Mouse (Mus musculus): ENCODE data around the gene Sox5. TPM values are rescaled to one million over a fixed set of nuclear protein-coding genes. Genes with fewer than 3 reads are reported as not detected.
A peak's percentile ranks its signal among the peaks of the same experiment; 100 is the strongest.

Gene Sox5
- polyA plus RNA-seq (2015; fragmentation: Nextera tagmentation; extraction: Ambion mirVana), result 25.8 and 28.6 TPM in 2 replicates

DNA sequence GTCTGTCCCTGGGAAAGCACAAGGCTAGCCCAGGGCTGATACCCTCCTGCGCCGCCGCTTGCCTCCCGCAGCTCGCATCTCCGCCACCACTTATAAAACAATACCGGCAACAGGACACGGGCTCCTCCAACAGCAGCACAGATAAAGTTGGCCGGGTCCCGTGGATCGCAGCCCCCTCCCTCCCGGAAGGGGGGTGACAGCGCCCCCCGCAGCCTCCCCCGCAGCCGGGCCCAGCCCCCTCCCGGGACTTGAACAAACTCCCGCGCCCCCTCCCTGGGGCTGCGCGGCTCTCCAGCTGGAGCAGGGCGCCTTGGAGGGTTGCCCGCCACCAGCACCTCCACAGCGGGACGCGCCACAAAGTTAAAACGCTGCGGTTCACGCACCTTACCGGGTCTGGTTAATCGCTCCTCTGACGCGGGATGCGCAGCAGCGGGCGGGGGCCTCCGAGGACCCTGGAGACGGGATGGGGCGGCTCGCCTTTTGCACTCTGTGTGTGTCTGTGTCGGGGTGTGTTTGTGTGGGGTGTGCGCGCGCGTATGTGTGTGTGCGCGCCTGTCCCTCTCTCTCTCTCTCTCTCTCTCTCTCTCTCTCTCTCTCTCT is at the start of gene Sox5:
TSS of gene Sox5 (minus strand) at position 547 of the 600 bp plus-strand sequence.
- Histone ChIP-seq H3K4me3 (replicated peaks; ENCODE audit: low read length) (peak within 1 kb of the TSS; percentile 85), H3K36me3 (ENCODE audit: control insufficient read depth, insufficient read depth, low read length) (no peaks in the 10 kb centered on the region), H3K9me3 (replicated peaks; ENCODE audit: control insufficient read depth, low read length) (no peaks in the 10 kb centered on the region), H3K4me1 (ENCODE audit: control insufficient read depth, insufficient read depth, low read length) (peaks cover 5% of the 10 kb centered on the region; the same call in 1 of the 2 replicates), H3K4me2 (ENCODE audit: low read depth, low read length) (peak within 1 kb of the TSS; percentile 98), H3K27me3 (ENCODE audit: control insufficient read depth, insufficient read depth, low read length) (peaks cover 4% of the 10 kb centered on the region; the same call in 1 of the 2 replicates), H3K27ac (ENCODE audit: low read length) (peak within 1 kb of the TSS; percentile 22), H3K9ac (ENCODE audit: low read length) (peak within 1 kb of the TSS; percentile 83)
- ATAC-seq (ENCODE audit: insufficient read depth, low FRiP score), result peak; percentile 72
- under 1% methylated on average over 45 of the region's 47 CpGs for WGBS

DNA sequence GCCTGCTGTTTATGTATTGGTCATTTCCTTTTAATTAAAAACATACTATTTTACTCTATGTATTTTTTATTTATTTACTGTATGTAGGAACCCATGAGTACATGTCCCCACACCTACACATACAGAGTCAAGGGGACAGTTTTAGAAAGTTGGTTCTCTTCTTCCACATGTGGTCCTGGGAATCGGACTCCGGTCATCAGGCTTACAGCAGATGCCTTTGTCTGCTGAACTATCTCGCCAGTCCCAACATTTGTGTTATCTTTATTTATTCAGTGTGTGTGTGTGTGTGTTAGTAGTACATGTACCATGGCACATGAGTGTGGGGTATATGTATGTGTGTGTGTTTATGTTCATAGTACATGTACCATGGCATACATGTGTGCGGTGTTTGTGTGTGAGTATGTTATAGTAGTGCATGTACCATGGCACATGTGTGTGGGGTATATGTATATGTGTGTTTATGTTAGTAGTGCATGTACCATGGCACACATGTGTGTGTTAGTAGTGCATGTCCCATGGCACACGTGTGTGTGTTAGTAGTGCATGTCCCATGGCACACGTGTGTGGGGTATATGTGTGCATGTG is 43.3 kb upstream of the Sox5 start:
- H3K9me3 ChIP-seq (replicated peaks; ENCODE audit: control insufficient read depth, low read length), result no peaks in the 10 kb centered on the region
- no peak overlapping the region for H3K9ac ChIP-seq (ENCODE audit: low read length)
- no peaks in the 10 kb centered on the region for H3K4me1 ChIP-seq (ENCODE audit: control insufficient read depth, insufficient read depth, low read length)
- H3K27ac ChIP-seq (ENCODE audit: low read length), result no peak overlapping the region
- H3K4me3 ChIP-seq (replicated peaks; ENCODE audit: low read length), result no peak overlapping the region
- no peaks in the 10 kb centered on the region for H3K36me3 ChIP-seq (ENCODE audit: control insufficient read depth, insufficient read depth, low read length)
- no peaks in the 10 kb centered on the region for H3K27me3 ChIP-seq (ENCODE audit: control insufficient read depth, insufficient read depth, low read length)
- no peak for ATAC-seq (ENCODE audit: insufficient read depth, low FRiP score)
- H3K4me2 ChIP-seq (ENCODE audit: low read depth, low read length), result no peak overlapping the region
- WGBS, result 91% methylated on average over 6 of the region's 6 CpGs

DNA sequence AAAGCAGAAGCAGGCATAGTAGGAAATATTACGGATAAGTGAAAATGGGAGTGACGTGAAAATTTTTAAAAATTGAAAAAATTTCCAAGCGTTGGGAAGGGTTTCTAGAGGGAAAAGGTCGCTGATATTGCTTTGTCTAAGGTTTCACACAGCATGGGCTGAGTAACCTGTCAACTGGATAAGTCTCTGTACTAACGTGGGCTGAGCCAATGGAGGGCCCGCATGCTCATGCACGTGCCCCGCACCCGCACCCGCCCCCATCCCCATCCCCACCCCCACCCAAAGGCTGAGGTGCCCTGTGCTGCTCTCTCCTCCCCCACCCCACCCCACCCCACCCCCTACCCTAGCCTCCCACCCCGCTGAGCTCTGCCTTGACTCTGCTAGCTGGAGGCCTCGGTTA is 42.4 kb upstream of the Sox5 start:
- Histone ChIP-seq H3K36me3 (ENCODE audit: control insufficient read depth, insufficient read depth, low read length) (no peaks in the 10 kb centered on the region), H3K4me1 (ENCODE audit: control insufficient read depth, insufficient read depth, low read length) (no peaks in the 10 kb centered on the region), H3K9me3 (replicated peaks; ENCODE audit: control insufficient read depth, low read length) (no peaks in the 10 kb centered on the region), H3K4me3 (replicated peaks; ENCODE audit: low read length) (no peak overlapping the region), H3K27me3 (ENCODE audit: control insufficient read depth, insufficient read depth, low read length) (no peaks in the 10 kb centered on the region), H3K9ac (ENCODE audit: low read length) (no peak overlapping the region), H3K4me2 (ENCODE audit: low read depth, low read length) (no peak overlapping the region), H3K27ac (ENCODE audit: low read length) (no peak overlapping the region)
- WGBS, result 69% methylated on average over 12 of the region's 12 CpGs
- no peak for ATAC-seq (ENCODE audit: insufficient read depth, low FRiP score)

DNA sequence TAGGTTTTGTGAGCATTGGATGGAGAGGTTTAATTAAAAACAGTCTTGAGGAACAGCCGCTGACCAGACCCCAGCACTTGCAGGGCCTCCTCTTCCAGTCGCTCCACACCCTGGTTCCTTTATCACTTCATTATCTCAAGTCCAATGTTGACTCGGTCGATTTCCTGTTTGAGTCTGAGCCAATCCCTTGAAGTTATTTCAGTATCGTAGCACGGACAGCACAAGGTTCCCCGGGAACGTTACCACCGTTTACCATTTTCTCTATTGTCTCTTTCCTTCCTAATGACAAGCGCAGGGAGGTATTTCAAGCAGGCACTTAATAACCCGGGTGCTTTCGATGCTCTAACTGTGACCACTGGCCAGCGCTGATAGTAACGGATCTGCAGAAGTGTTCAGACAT is 40.8 kb upstream of the Sox5 start:
- H3K4me3 ChIP-seq (replicated peaks; ENCODE audit: low read length), result 0 out of 2 replicates have a peak overlapping the region, but pooled peaks have one; percentile 9

DNA sequence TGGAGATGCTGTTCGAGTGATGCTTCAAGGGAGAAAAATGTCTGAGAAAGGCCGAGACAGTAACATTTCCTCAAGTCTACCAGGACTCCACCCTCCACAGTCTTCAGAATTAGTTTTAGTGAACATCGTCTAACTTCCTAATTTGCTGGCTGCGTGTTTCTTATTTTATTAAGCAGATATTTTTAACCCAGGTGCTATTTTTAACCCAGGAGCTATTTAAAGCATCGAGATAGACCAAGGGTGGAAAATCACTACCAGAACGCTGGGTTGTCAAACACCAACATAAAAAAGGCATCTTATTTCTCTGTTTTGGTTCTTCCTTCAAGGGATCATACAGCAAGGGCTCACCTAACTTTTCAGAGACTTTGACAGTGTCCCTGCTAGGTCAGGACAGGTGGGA is 39.2 kb upstream of the Sox5 start:
- Histone ChIP-seq H3K4me1 (ENCODE audit: control insufficient read depth, insufficient read depth, low read length) (no peaks in the 10 kb centered on the region), H3K4me3 (replicated peaks; ENCODE audit: low read length) (no peak overlapping the region), H3K9ac (ENCODE audit: low read length) (no peak overlapping the region), H3K27me3 (ENCODE audit: control insufficient read depth, insufficient read depth, low read length) (no peaks in the 10 kb centered on the region), H3K9me3 (replicated peaks; ENCODE audit: control insufficient read depth, low read length) (no peaks in the 10 kb centered on the region), H3K27ac (ENCODE audit: low read length) (no peak overlapping the region), H3K36me3 (ENCODE audit: control insufficient read depth, insufficient read depth, low read length) (no peaks in the 10 kb centered on the region), H3K4me2 (ENCODE audit: low read depth, low read length) (no peak overlapping the region)
- 79% methylated on average over 6 of the region's 6 CpGs for WGBS
- no peak for ATAC-seq (ENCODE audit: insufficient read depth, low FRiP score)

More for the DNA sequence above, 40.8 kb upstream of the Sox5 start:
- no peaks in the 10 kb centered on the region for H3K27me3 ChIP-seq (ENCODE audit: control insufficient read depth, insufficient read depth, low read length)
- H3K4me1 ChIP-seq (ENCODE audit: control insufficient read depth, insufficient read depth, low read length), result no peaks in the 10 kb centered on the region
- H3K4me2 ChIP-seq (ENCODE audit: low read depth, low read length), result peak overlapping the region; percentile 45
- no peak overlapping the region for H3K9ac ChIP-seq (ENCODE audit: low read length)
- 32% methylated on average over 14 of the region's 14 CpGs for WGBS
- H3K36me3 ChIP-seq (ENCODE audit: control insufficient read depth, insufficient read depth, low read length), result no peaks in the 10 kb centered on the region
- H3K27ac ChIP-seq (ENCODE audit: low read length), result no peak overlapping the region
- peak; percentile 77; the same call in 1 of the 2 replicates for ATAC-seq (ENCODE audit: insufficient read depth, low FRiP score)
- no peaks in the 10 kb centered on the region for H3K9me3 ChIP-seq (replicated peaks; ENCODE audit: control insufficient read depth, low read length)

DNA sequence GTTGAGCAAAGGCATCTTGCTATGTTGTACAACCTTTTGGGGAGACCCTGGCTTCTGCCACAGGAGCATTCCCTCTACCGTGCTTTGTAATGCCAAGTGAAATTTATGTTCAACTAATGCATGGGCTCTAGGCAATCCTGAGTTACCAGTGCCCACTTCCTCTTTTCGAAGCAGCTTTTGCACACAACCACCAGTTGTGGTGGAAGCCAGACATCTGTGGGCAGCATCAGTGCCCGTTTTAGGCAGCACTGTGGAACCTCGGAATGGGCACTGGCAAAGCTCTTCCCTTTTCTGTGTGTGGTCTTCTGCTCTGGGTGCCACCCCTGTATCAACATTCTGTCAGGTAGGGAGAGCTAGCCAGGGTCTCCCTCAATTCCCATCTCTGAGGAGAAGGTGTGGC is 36.2 kb upstream of the Sox5 start:
- no peak for ATAC-seq (ENCODE audit: insufficient read depth, low FRiP score)
- Histone ChIP-seq H3K4me1 (ENCODE audit: control insufficient read depth, insufficient read depth, low read length) (no peaks in the 10 kb centered on the region), H3K4me2 (ENCODE audit: low read depth, low read length) (no peak overlapping the region), H3K4me3 (replicated peaks; ENCODE audit: low read length) (no peak overlapping the region), H3K27ac (ENCODE audit: low read length) (no peak overlapping the region), H3K9ac (ENCODE audit: low read length) (no peak overlapping the region), H3K36me3 (ENCODE audit: control insufficient read depth, insufficient read depth, low read length) (no peaks in the 10 kb centered on the region), H3K27me3 (ENCODE audit: control insufficient read depth, insufficient read depth, low read length) (no peaks in the 10 kb centered on the region), H3K9me3 (replicated peaks; ENCODE audit: control insufficient read depth, low read length) (no peaks in the 10 kb centered on the region)
- 86% methylated on average over 4 of the region's 4 CpGs for WGBS

DNA sequence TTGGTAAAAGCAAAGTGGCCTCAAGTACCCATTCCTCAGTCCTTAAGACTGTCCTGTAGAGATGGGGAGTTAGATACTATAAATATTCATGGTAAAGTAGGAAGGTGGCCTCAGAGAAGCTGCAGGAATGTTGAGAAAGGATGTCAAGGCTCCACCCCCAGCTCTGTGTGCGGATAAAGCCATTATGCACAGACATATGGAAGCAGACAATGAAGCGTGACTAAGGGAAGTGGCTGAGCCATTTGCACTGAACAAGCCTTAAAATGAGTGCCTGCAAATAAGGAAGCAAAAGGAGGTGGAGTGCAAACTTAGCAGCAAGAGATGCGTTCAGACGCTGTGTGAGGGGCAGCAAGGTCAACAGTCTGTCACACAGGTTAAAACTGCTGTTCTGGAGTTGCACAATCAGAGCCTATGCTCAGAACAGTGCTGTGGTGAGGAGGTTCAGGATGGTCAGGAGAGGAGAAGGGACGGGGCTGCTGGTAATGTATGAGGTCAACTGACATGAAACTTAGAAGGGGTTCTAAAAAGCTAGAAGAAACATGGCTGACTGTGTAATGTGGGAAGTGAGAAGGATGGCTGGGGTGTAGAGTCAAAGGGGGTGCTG is 35.7 kb upstream of the Sox5 start:
- Histone ChIP-seq H3K36me3 (ENCODE audit: control insufficient read depth, insufficient read depth, low read length) (no peaks in the 10 kb centered on the region), H3K27me3 (ENCODE audit: control insufficient read depth, insufficient read depth, low read length) (no peaks in the 10 kb centered on the region), H3K4me3 (replicated peaks; ENCODE audit: low read length) (no peak overlapping the region), H3K4me1 (ENCODE audit: control insufficient read depth, insufficient read depth, low read length) (no peaks in the 10 kb centered on the region), H3K9me3 (replicated peaks; ENCODE audit: control insufficient read depth, low read length) (no peaks in the 10 kb centered on the region), H3K27ac (ENCODE audit: low read length) (no peak overlapping the region), H3K4me2 (ENCODE audit: low read depth, low read length) (no peak overlapping the region), H3K9ac (ENCODE audit: low read length) (no peak overlapping the region)
- no peak for ATAC-seq (ENCODE audit: insufficient read depth, low FRiP score)
- 81% methylated on average over 5 of the region's 5 CpGs for WGBS

DNA sequence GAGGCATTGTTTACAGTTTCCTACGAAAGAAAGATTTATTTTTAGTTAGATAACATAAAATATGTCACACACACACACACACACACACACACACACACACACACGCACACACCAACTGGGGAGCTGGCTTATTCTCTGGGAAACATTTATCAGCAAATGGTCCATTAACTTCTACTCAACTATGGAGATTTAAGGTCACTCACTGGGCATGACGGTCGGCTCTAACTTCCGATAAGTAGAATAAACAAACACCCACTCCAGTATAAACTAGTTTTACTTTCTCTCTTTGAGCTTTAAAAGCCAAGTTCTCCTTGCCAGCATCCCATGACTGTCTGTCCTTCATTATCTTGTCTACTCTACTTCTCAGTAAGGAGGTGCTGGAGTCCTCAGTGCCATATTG is 33.8 kb upstream of the Sox5 start:
- H3K27ac ChIP-seq (ENCODE audit: low read length), result no peak overlapping the region
- H3K27me3 ChIP-seq (ENCODE audit: control insufficient read depth, insufficient read depth, low read length), result no peaks in the 10 kb centered on the region
- no peaks in the 10 kb centered on the region for H3K36me3 ChIP-seq (ENCODE audit: control insufficient read depth, insufficient read depth, low read length)
- no peak overlapping the region for H3K9ac ChIP-seq (ENCODE audit: low read length)
- 32% methylated on average over 5 of the region's 5 CpGs for WGBS
- no peaks in the 10 kb centered on the region for H3K9me3 ChIP-seq (replicated peaks; ENCODE audit: control insufficient read depth, low read length)
- H3K4me1 ChIP-seq (ENCODE audit: control insufficient read depth, insufficient read depth, low read length), result no peaks in the 10 kb centered on the region
- no peak overlapping the region for H3K4me2 ChIP-seq (ENCODE audit: low read depth, low read length)
- H3K4me3 ChIP-seq (replicated peaks; ENCODE audit: low read length), result no peak overlapping the region
- no peak for ATAC-seq (ENCODE audit: insufficient read depth, low FRiP score)

DNA sequence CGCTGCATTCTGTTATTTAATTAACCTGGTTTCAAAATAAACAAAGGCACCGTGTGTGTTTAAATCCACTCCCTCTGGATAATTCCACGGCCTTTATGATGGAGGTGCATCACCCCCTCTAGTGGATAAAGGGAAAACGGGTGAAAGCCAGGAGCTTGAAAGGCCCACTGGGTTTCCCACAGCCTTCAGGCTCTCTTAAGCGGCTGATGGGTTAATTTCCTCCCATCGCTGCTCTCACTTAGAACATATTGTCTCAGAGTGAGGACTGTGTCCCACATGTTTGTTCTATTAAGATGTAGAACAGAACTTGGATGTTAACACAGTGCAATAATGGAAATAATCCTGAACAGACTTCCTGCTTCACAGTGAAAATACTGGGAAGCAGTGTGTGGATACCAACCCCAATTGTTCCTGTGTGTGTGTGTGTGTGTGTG is 33.2 kb upstream of the Sox5 start:
- Histone ChIP-seq H3K4me2 (ENCODE audit: low read depth, low read length) (0 out of 2 replicates have a peak overlapping the region, but pooled peaks have one; percentile 19), H3K27ac (ENCODE audit: low read length) (no peak overlapping the region), H3K4me1 (ENCODE audit: control insufficient read depth, insufficient read depth, low read length) (no peaks in the 10 kb centered on the region), H3K4me3 (replicated peaks; ENCODE audit: low read length) (no peak overlapping the region), H3K9me3 (replicated peaks; ENCODE audit: control insufficient read depth, low read length) (no peaks in the 10 kb centered on the region), H3K36me3 (ENCODE audit: control insufficient read depth, insufficient read depth, low read length) (no peaks in the 10 kb centered on the region), H3K9ac (ENCODE audit: low read length) (no peak overlapping the region), H3K27me3 (ENCODE audit: control insufficient read depth, insufficient read depth, low read length) (no peaks in the 10 kb centered on the region)
- WGBS, result 7% methylated on average over 6 of the region's 6 CpGs
- no peak for ATAC-seq (ENCODE audit: insufficient read depth, low FRiP score)

All from stomach, embryonic 16.5 days (tissue).